Mouse (Mus musculus) olfactory bulb, adult 2 months (tissue): ENCODE data around the gene Gm21149.
"Not testable (repeated sequence)": the region's sequence is repeated elsewhere in the genome, so short reads cannot be mapped to it uniquely, and the experiment has no call there.

Experiments used
- CTCF ChIP-seq: fragments of 200-500 bp; IDR thresholded peaks from 2 replicates; pipeline ENCODE4 v1.5.1; 2012; ENCODE audit warnings: low read depth, mild to moderate bottlenecking, low read length, moderate library complexity; ENCODE audit not compliant: insufficient read depth
- POLR2A ChIP-seq: fragments of 200-500 bp; IDR thresholded peaks from 2 replicates; pipeline ENCODE4 v1.6.1; 2012; ENCODE audit warnings: mild to moderate bottlenecking, low read depth, low read length, moderate library complexity; ENCODE audit not compliant: insufficient read depth

DNA sequence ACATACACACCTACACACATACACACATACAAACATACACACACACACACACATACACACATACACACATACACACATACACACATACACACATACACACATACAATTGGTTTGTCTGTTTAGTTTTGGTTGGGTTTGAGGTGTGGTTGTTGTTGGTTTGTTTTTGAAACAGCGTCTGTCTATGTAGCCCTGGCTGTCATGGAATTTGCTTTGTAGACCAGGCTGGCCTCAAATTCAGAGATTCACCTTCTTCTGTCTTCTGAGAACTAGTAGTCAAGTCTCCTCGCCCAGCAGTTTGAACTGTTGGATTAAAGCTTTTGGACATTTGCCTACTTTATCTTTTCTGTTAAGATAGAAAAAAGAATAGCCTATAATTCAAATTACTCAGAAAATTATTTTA is 14.6 kb upstream of the Gm21149 start:
- not testable (repeated sequence) for TF ChIP-seq CTCF, POLR2A
